In the genomic region with DNA sequence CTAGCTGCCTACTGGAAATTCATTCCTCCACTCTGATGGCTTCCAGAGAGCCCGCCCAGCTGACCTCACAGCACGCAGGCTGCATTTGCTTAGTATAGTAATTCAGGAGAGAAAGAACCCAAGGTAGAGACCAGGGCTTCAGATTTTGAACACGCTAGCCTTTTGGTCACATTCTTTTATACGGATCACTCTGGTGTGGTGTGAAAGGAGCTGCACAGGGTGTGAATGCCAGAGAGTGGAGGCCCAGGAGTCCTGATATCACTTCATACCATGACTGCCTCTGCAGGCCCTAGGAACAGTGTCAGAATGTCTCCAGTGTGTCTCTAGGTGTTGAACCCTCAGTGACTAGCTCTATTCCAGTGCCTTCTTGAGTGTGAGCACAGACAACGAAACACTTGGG, we compare ENCODE assay signal across 28 mouse cellular contexts.
DNase-seq lines count a peak whose midpoint lies in the region; ATAC-seq lines count a peak whose summit lies in the region.
"Had no signal": no experiment of that assay in that cellular context is flagged by ENCODE, and none has a peak within 500 bp of the region (broad histone marks: within the 10 kb centered on the region; RNA-seq: fewer than 3 reads in every experiment).

No protein-coding gene starts in this region.

- no peak for DNase-seq in hindbrain, embryonic 10.5 days (ENCODE audit: low spot score)
- no peak for DNase-seq in hindbrain, embryonic 11.5 days (ENCODE audit: low spot score)
- no peak for DNase-seq in midbrain, embryonic 10.5 days (ENCODE audit: low spot score)
- DNase-seq in urinary bladder, postnatal 36 days (ENCODE audit: low spot score in 2 of 2): no peak
- DNase-seq: adrenal gland, postnatal 25 days; cerebellum, adult 11-12 months; cerebellum, adult 9-11 months; forebrain, postnatal 0 days; kidney, postnatal 36 days; lung, embryonic 14.5 days; lung, postnatal 14 days; right cerebral cortex, adult 18-20 months; right cerebral cortex, postnatal 4 days; thymus, adult 18-20 months; thymus, postnatal 36 days had no signal

- H3K36me3 ChIP-seq in hindbrain, embryonic 10.5 days: no peaks in the 10 kb centered on the region
- no peaks in the 10 kb centered on the region for H3K36me3 ChIP-seq in hindbrain, embryonic 11.5 days (ENCODE audit: control insufficient read depth, insufficient read depth, low read length)
- H3K36me3 ChIP-seq in midbrain, embryonic 10.5 days: no peaks in the 10 kb centered on the region
- no peaks in the 10 kb centered on the region for H3K36me3 ChIP-seq in midbrain, embryonic 15.5 days (replicated peaks)
- no peaks in the 10 kb centered on the region for H3K36me3 ChIP-seq in embryonic facial prominence, embryonic 13.5 days
- no peaks in the 10 kb centered on the region for H3K36me3 ChIP-seq in limb, embryonic 12.5 days
- H3K36me3 ChIP-seq in forebrain, embryonic 13.5 days (ENCODE audit: poor library complexity, severe bottlenecking): no peaks in the 10 kb centered on the region
- H3K36me3 ChIP-seq: heart, embryonic 10.5 days; heart, embryonic 15.5 days; hindbrain, embryonic 13.5 days; liver, embryonic 15.5 days had no signal

- no peaks in the 10 kb centered on the region for H3K9me3 ChIP-seq in hindbrain, embryonic 10.5 days
- H3K9me3 ChIP-seq in hindbrain, embryonic 11.5 days (ENCODE audit: control insufficient read depth, low read length): no peaks in the 10 kb centered on the region
- no peaks in the 10 kb centered on the region for H3K9me3 ChIP-seq in midbrain, embryonic 10.5 days (replicated peaks)
- no peaks in the 10 kb centered on the region for H3K9me3 ChIP-seq in midbrain, embryonic 15.5 days
- 0 out of 2 replicates have a peak, but pooled peaks cover 3% of the 10 kb centered on the region for H3K9me3 ChIP-seq in embryonic facial prominence, embryonic 13.5 days
- no peaks in the 10 kb centered on the region for H3K9me3 ChIP-seq in limb, embryonic 12.5 days
- H3K9me3 ChIP-seq in forebrain, embryonic 13.5 days (replicated peaks): 0 out of 2 replicates have a peak, but pooled peaks cover 3% of the 10 kb centered on the region
- H3K9me3 ChIP-seq: heart, embryonic 10.5 days; heart, embryonic 15.5 days; hindbrain, embryonic 13.5 days; liver, embryonic 15.5 days had no signal

- peaks cover 70% of the 10 kb centered on the region for H3K4me1 ChIP-seq in hindbrain, embryonic 10.5 days (replicated peaks)
- H3K4me1 ChIP-seq in hindbrain, embryonic 11.5 days (replicated peaks; ENCODE audit: control insufficient read depth, insufficient read depth, low read length): peaks cover 6% of the 10 kb centered on the region
- H3K4me1 ChIP-seq in midbrain, embryonic 10.5 days: peaks cover 84% of the 10 kb centered on the region
- H3K4me1 ChIP-seq in midbrain, embryonic 15.5 days: peaks cover 56% of the 10 kb centered on the region
- peaks cover 73% of the 10 kb centered on the region for H3K4me1 ChIP-seq in embryonic facial prominence, embryonic 13.5 days
- H3K4me1 ChIP-seq in limb, embryonic 12.5 days (replicated peaks): peaks cover 59% of the 10 kb centered on the region
- H3K4me1 ChIP-seq in forebrain, embryonic 13.5 days: peaks cover 41% of the 10 kb centered on the region

- ATAC-seq in hindbrain, embryonic 11.5 days (ENCODE audit: low FRiP score): no peak
- ATAC-seq in midbrain, embryonic 15.5 days (replicated peaks): no peak
- ATAC-seq in embryonic facial prominence, embryonic 13.5 days (ENCODE audit: insufficient number of reproducible peaks, insufficient read depth, low FRiP score, low TSS enrichment, low read depth): no peak
- no peak for ATAC-seq in limb, embryonic 12.5 days (ENCODE audit: insufficient number of reproducible peaks, insufficient read depth, low FRiP score, low TSS enrichment, low read depth)
- no peak for ATAC-seq in forebrain, embryonic 13.5 days
- ATAC-seq: forebrain, postnatal 0 days; intestine, postnatal 0 days; Patski had no signal

- H3K27ac ChIP-seq in hindbrain, embryonic 10.5 days: peak overlapping the region; percentile 76
- no peak overlapping the region for H3K27ac ChIP-seq in hindbrain, embryonic 11.5 days (ENCODE audit: low read depth, low read length)
- peak overlapping the region; percentile 91 for H3K27ac ChIP-seq in midbrain, embryonic 10.5 days (replicated peaks)
- H3K27ac ChIP-seq in midbrain, embryonic 15.5 days: no peak overlapping the region
- peak overlapping the region; percentile 41 for H3K27ac ChIP-seq in embryonic facial prominence, embryonic 13.5 days
- H3K27ac ChIP-seq in limb, embryonic 12.5 days: peak overlapping the region; percentile 76
- H3K27ac ChIP-seq in forebrain, embryonic 13.5 days: no peak overlapping the region
- H3K27ac ChIP-seq: heart, embryonic 15.5 days; hindbrain, embryonic 13.5 days; layer of hippocampus, adult 2 months; left cerebral cortex, adult 2 months; liver, embryonic 15.5 days; stomach, postnatal 0 days had no signal

- H3K9ac ChIP-seq in hindbrain, embryonic 11.5 days (ENCODE audit: low read depth, low read length): no peak overlapping the region
- H3K9ac ChIP-seq in midbrain, embryonic 15.5 days: no peak overlapping the region
- no peak overlapping the region for H3K9ac ChIP-seq in embryonic facial prominence, embryonic 13.5 days
- H3K9ac ChIP-seq in limb, embryonic 12.5 days (replicated peaks): no peak overlapping the region
- no peak overlapping the region for H3K9ac ChIP-seq in forebrain, embryonic 13.5 days
- H3K9ac ChIP-seq: forebrain, postnatal 0 days; heart, embryonic 15.5 days; hindbrain, embryonic 13.5 days; liver, embryonic 15.5 days; lung, embryonic 14.5 days had no signal

- WGBS in hindbrain, embryonic 10.5 days: 94% methylated on average over 5 of the region's 5 CpGs
- WGBS in hindbrain, embryonic 11.5 days: 88% methylated on average over 5 of the region's 5 CpGs
- WGBS in midbrain, embryonic 10.5 days: 94% methylated on average over 5 of the region's 5 CpGs
- 95% methylated on average over 5 of the region's 5 CpGs for WGBS in midbrain, embryonic 15.5 days
- 89% methylated on average over 5 of the region's 5 CpGs for WGBS in embryonic facial prominence, embryonic 13.5 days
- 88% methylated on average over 5 of the region's 5 CpGs for WGBS in limb, embryonic 12.5 days
- 92% methylated on average over 5 of the region's 5 CpGs for WGBS in forebrain, embryonic 13.5 days

- no peaks in the 10 kb centered on the region for H3K27me3 ChIP-seq in hindbrain, embryonic 10.5 days (ENCODE audit: insufficient read depth, poor library complexity, severe bottlenecking)
- H3K27me3 ChIP-seq in hindbrain, embryonic 11.5 days (ENCODE audit: control insufficient read depth, insufficient read depth, low read length): no peaks in the 10 kb centered on the region
- H3K27me3 ChIP-seq in midbrain, embryonic 10.5 days (ENCODE audit: low read depth, poor library complexity, severe bottlenecking): peaks cover 26% of the 10 kb centered on the region
- H3K27me3 ChIP-seq in midbrain, embryonic 15.5 days (replicated peaks): no peaks in the 10 kb centered on the region
- H3K27me3 ChIP-seq in embryonic facial prominence, embryonic 13.5 days: peaks cover 12% of the 10 kb centered on the region
- H3K27me3 ChIP-seq in limb, embryonic 12.5 days: peaks cover 29% of the 10 kb centered on the region
- 0 out of 2 replicates have a peak, but pooled peaks cover 8% of the 10 kb centered on the region for H3K27me3 ChIP-seq in forebrain, embryonic 13.5 days
- H3K27me3 ChIP-seq: hindbrain, embryonic 13.5 days had no signal

- H3K4me2 ChIP-seq in hindbrain, embryonic 11.5 days (replicated peaks; ENCODE audit: low read depth, low read length): no peak overlapping the region
- no peak overlapping the region for H3K4me2 ChIP-seq in midbrain, embryonic 15.5 days
- H3K4me2 ChIP-seq in embryonic facial prominence, embryonic 13.5 days: no peak overlapping the region
- H3K4me2 ChIP-seq in limb, embryonic 12.5 days: 0 out of 2 replicates have a peak overlapping the region, but pooled peaks have one; percentile 2
- no peak overlapping the region for H3K4me2 ChIP-seq in forebrain, embryonic 13.5 days
- H3K4me2 ChIP-seq: heart, embryonic 15.5 days; hindbrain, embryonic 13.5 days; liver, embryonic 15.5 days; lung, embryonic 14.5 days had no signal

- no peak overlapping the region for H3K4me3 ChIP-seq in hindbrain, embryonic 10.5 days
- H3K4me3 ChIP-seq in hindbrain, embryonic 11.5 days (ENCODE audit: low read depth, low read length): no peak overlapping the region
- H3K4me3 ChIP-seq in midbrain, embryonic 10.5 days: no peak overlapping the region
- H3K4me3 ChIP-seq in midbrain, embryonic 15.5 days: no peak overlapping the region
- H3K4me3 ChIP-seq in embryonic facial prominence, embryonic 13.5 days: no peak overlapping the region
- no peak overlapping the region for H3K4me3 ChIP-seq in limb, embryonic 12.5 days (replicated peaks)
- H3K4me3 ChIP-seq in forebrain, embryonic 13.5 days: no peak overlapping the region
- H3K4me3 ChIP-seq: heart, embryonic 10.5 days; heart, embryonic 15.5 days; hindbrain, embryonic 13.5 days; layer of hippocampus, adult 2 months; left cerebral cortex, adult 2 months; liver, embryonic 15.5 days had no signal

Comparison
In these comparisons a context has a peak if more than half of its experiments do, and no peak if none do; other contexts are left out.
1. H3K27ac ChIP-seq: peak in hindbrain, embryonic 10.5 days (single experiment), midbrain, embryonic 10.5 days (single experiment), embryonic facial prominence, embryonic 13.5 days (single experiment) and limb, embryonic 12.5 days (single experiment); none in hindbrain, embryonic 11.5 days (single experiment), midbrain, embryonic 15.5 days (single experiment) and forebrain, embryonic 13.5 days (single experiment).